Mouse (Mus musculus) thymus, adult 2 months (tissue): ENCODE measurements at regions not wholly inside any gene's neighbourhood (a gene's known extent, or its start where the extent isn't known, plus 50 kb on each side); places are given as distances from the start of the nearest gene placed in this dataset.

ENCODE experiments used
- DNase-seq: peaks from one replicate; pipeline ENCODE4 v3.0.0; 2021
- H3K27ac ChIP-seq: fragments of 200-500 bp; 2 replicates; pipeline ENCODE4 v1.5.1; 2012; ENCODE audit warnings: low read length, control low read depth; ENCODE audit not compliant: control insufficient read depth, insufficient read depth
- H3K27me3 ChIP-seq: fragments of 200-500 bp; 2 replicates; pipeline ENCODE4 v1.6.1; 2012; ENCODE audit warnings: mild to moderate bottlenecking, low read length, moderate library complexity, mixed read lengths; ENCODE audit not compliant: control insufficient read depth, insufficient read depth
- H3K36me3 ChIP-seq: fragments of 200-500 bp; 2 replicates; pipeline ENCODE4 v1.6.1; 2012; ENCODE audit warnings: mild to moderate bottlenecking, low read length, moderate library complexity; ENCODE audit not compliant: control insufficient read depth, insufficient read depth
- H3K4me1 ChIP-seq: fragments of 200-500 bp; replicated peaks from 2 replicates; pipeline ENCODE4 v1.6.1; 2012; ENCODE audit warnings: low read length; ENCODE audit not compliant: control insufficient read depth, insufficient read depth
- H3K4me3 ChIP-seq: fragments of 200-500 bp; 2 replicates; pipeline ENCODE4 v1.5.1; 2012; ENCODE audit warnings: mild to moderate bottlenecking, low read length, control low read depth, moderate library complexity; ENCODE audit not compliant: control insufficient read depth, insufficient read depth
- CTCF ChIP-seq: fragments of 200-500 bp; IDR thresholded peaks from 2 replicates; pipeline ENCODE4 v1.5.1; 2012; ENCODE audit warnings: mild to moderate bottlenecking, control low read depth, low read length, moderate library complexity, borderline replicate concordance; ENCODE audit not compliant: control insufficient read depth, poor library complexity, insufficient read depth; ENCODE audit errors: extremely low read depth
- POLR2A ChIP-seq: fragments of 200-500 bp; IDR thresholded peaks from 2 replicates; pipeline ENCODE4 v1.6.1; 2012; ENCODE audit warnings: mild to moderate bottlenecking, low read length, control low read depth, moderate library complexity; ENCODE audit not compliant: control insufficient read depth, poor library complexity, insufficient read depth; ENCODE audit errors: extremely low read depth
- WGBS: fragments of 180-500 bp; shearing (Covaris S2); methylation state at CpG from one replicate; pipeline ENCODE4 v1.1.7; 2018; 5-methylcytosine and 5-hydroxymethylcytosine counted together

GRCm38 (mm10) chr11:34980210-34980609 lies 140.8 kb upstream of the Slit3 start:
- 95% methylated on average over 1 of the region's 1 CpGs for WGBS
- H3K36me3 ChIP-seq, result no peaks in the 10 kb centered on the region
- no peaks in the 10 kb centered on the region for H3K4me1 ChIP-seq
- no peak for DNase-seq
- H3K4me3 ChIP-seq, result no peak overlapping the region
- H3K27ac ChIP-seq, result no peak overlapping the region
- no peak for TF ChIP-seq POLR2A
- TF ChIP-seq CTCF, result no peak
- no peaks in the 10 kb centered on the region for H3K27me3 ChIP-seq

- no peak for TF ChIP-seq CTCF
- TF ChIP-seq POLR2A, result no peak
- H3K36me3 ChIP-seq, result no peaks in the 10 kb centered on the region
- H3K4me3 ChIP-seq, result no peak overlapping the region
- no peak for DNase-seq
- H3K27ac ChIP-seq, result no peak overlapping the region
- no peaks in the 10 kb centered on the region for H3K27me3 ChIP-seq
- H3K4me1 ChIP-seq, result no peaks in the 10 kb centered on the region
- 69% methylated on average over 7 of the region's 7 CpGs for WGBS
These were observed 143.2 kb upstream of the Slit3 start for GRCm38 (mm10) chr11:34977861-34978260.

DNA sequence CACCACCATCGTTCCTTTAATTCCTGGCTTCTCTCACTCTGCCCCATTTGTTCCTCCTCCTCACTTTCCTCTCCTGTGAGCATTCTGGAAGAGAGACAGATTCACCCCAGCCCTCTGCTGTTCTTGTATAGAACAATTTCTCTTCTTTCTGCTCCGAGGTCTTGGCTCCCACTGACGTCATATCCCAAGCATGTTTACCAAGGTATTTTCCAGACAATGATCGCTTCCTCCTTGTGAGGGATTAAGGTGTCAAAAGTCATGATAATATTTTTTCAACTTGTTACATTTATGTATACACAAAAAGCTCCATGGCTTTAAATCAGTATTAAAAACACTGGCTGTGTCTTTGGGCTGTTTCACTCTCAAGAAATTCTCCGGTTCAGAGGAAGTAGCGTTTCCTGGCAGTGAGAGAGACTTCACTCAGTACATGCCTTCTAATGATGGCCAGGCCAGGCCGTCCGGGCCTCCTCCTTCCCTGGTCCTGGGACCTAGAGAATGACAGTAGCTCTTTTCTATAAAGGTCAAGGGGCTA lies 142.4 kb upstream of the Spdl1 start:
- H3K27ac ChIP-seq, result no peak overlapping the region
- no peaks in the 10 kb centered on the region for H3K4me1 ChIP-seq
- no peaks in the 10 kb centered on the region for H3K27me3 ChIP-seq
- 32% methylated on average over 8 of the region's 8 CpGs for WGBS
- H3K4me3 ChIP-seq, result no peak overlapping the region
- no peak for DNase-seq
- TF ChIP-seq POLR2A (no peak), CTCF (no peak)
- H3K36me3 ChIP-seq, result no peaks in the 10 kb centered on the region

DNA sequence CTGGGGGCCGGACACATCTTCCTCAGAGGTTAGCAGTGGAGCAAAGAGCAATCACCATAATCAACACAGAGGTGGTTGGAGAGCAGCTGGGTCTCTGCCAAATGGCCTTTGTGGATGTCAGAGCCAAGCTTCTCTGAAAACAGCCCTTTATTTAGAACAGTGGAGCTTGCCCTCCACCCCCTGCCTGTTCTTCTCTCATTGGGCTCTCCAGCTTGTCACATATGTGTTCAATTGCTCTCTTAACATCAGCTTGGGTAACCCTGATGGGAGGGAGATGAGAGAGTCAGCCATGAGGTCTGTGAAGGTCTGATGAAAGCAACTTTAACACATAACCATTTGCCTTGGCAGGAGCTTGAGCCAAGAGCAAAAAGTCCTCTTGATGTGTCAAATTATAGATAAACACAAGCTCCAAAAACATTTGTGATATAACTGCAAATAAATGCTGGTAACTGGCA lies 140.1 kb upstream of the Spdl1 start:
- H3K27me3 ChIP-seq, result no peaks in the 10 kb centered on the region
- no peaks in the 10 kb centered on the region for H3K36me3 ChIP-seq
- DNase-seq, result no peak
- 55% methylated on average over 1 of the region's 1 CpGs for WGBS
- TF ChIP-seq CTCF, result no peak
- no peak for TF ChIP-seq POLR2A
- no peaks in the 10 kb centered on the region for H3K4me1 ChIP-seq
- no peak overlapping the region for H3K4me3 ChIP-seq
- no peak overlapping the region for H3K27ac ChIP-seq

GRCm38 (mm10) chr11:34973012-34973411 lies 139.6 kb upstream of the Spdl1 start:
- Histone ChIP-seq H3K4me3 (no peak overlapping the region), H3K36me3 (no peaks in the 10 kb centered on the region), H3K27ac (no peak overlapping the region), H3K4me1 (no peaks in the 10 kb centered on the region), H3K27me3 (no peaks in the 10 kb centered on the region)
- no peak for DNase-seq
- 81% methylated on average over 5 of the region's 5 CpGs for WGBS
- TF ChIP-seq POLR2A, result no peak
- TF ChIP-seq CTCF, result no peak

DNA sequence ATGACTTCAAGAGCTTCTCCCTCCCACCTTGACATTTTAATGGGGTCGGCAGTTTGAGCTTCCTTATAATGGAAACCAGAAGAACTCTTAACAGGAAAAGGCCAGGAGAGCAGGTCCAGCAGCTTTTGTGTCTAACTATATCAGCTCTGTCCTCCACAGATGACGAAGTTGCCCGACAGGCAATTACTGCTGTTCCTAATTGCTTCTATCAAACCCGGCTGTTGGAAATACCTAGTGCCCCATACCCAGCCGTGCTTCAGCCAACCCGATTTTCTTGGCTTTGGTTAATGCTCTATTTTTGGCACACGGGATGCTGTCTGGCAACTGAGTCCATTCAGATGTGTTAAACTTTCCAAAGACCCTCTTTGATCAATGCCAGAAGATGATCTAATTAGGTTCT lies 125.8 kb upstream of the Spdl1 start:
- no peak for DNase-seq
- TF ChIP-seq CTCF (no peak), POLR2A (no peak)
- WGBS, result 93% methylated on average over 7 of the region's 7 CpGs
- Histone ChIP-seq H3K4me3 (no peak overlapping the region), H3K27me3 (no peaks in the 10 kb centered on the region), H3K27ac (no peak overlapping the region), H3K36me3 (no peaks in the 10 kb centered on the region), H3K4me1 (no peaks in the 10 kb centered on the region)
